Comparison of ENCODE assay signal across 7 mouse cellular contexts in genomic region chr8:35206271-35206670, GRCm38 (mm10).
DNase-seq lines count a peak whose midpoint lies in the region; ATAC-seq and TF ChIP-seq lines count a peak whose summit lies in the region.

No protein-coding gene starts in this region.

- H3K4me1 ChIP-seq in bone marrow, adult 2 months (ENCODE audit: control insufficient read depth, insufficient read depth, low read length), result peaks cover 7% of the 10 kb centered on the region; the same call in 1 of the 2 replicates
- peaks cover 22% of the 10 kb centered on the region for H3K4me1 ChIP-seq in intestine, embryonic 14.5 days (replicated peaks; ENCODE audit: control insufficient read depth, insufficient read depth, low read length)

- H3K9ac ChIP-seq in intestine, embryonic 14.5 days (ENCODE audit: low read length), result no peak overlapping the region

- no peaks in the 10 kb centered on the region for H3K36me3 ChIP-seq in intestine, embryonic 14.5 days (ENCODE audit: control insufficient read depth, insufficient read depth, low read length)

- intact Hi-C loops in gastrocnemius, postnatal 14 days (cut with DNase I; ENCODE audit: low total_unique reads), result no loop called here

- peak overlapping the region; percentile 11 for H3K4me3 ChIP-seq in bone marrow, adult 2 months (replicated peaks; ENCODE audit: control insufficient read depth, low read depth, low read length)
- H3K4me3 ChIP-seq in intestine, embryonic 14.5 days (ENCODE audit: low read depth, low read length), result no peak overlapping the region

- H3K27ac ChIP-seq in bone marrow, adult 2 months (ENCODE audit: control insufficient read depth, insufficient read depth, low read depth, low read length, poor library complexity), result peak overlapping the region; percentile 75
- no peak overlapping the region for H3K27ac ChIP-seq in intestine, embryonic 14.5 days (ENCODE audit: low read depth)

- whole genome bisulfite sequencing in bone marrow, adult 2 months, result 7% methylated on average over 6 of the region's 6 CpGs
- WGBS in intestine, embryonic 14.5 days, result 40% methylated on average over 6 of the region's 6 CpGs

- no peak for ATAC-seq in intestine, embryonic 14.5 days (replicated peaks; ENCODE audit: low FRiP score, low TSS enrichment, low read depth)
- ATAC-seq in activated CD4-positive, CD25-positive, alpha-beta regulatory T cell, adult 4 months, result no peak

- peak overlapping the region; percentile 26; the same call in 1 of the 2 replicates for H3K4me2 ChIP-seq in intestine, embryonic 14.5 days (ENCODE audit: low read length)

- DNase-seq in gastrocnemius, postnatal 14 days, result peak; percentile 65
- DNase-seq in intestine, embryonic 14.5 days (ENCODE audit: low spot score), result no peak
- peak; percentile 40 to 63 for DNase-seq in lung, postnatal 4 days
- no peak for DNase-seq in layer of hippocampus, postnatal 36 days
- DNase-seq in right cerebral cortex, postnatal 25 days, result no peak

- no peaks in the 10 kb centered on the region for H3K9me3 ChIP-seq in intestine, embryonic 14.5 days (ENCODE audit: control insufficient read depth, low read length)

- TF ChIP-seq POLR2A in bone marrow, adult 2 months (IDR thresholded peaks at IDR 0.05; ENCODE audit: borderline replicate concordance, control insufficient read depth, low read depth, low read length), result no peak

- no peaks in the 10 kb centered on the region for H3K27me3 ChIP-seq in intestine, embryonic 14.5 days (replicated peaks; ENCODE audit: control insufficient read depth, insufficient read depth, low read length)

- TF ChIP-seq CTCF in bone marrow, adult 2 months (IDR thresholded peaks at IDR 0.05; ENCODE audit: control insufficient read depth, insufficient read depth, low read length), result no peak

Comparison
In these comparisons a context has a peak if more than half of its experiments do, and no peak if none do; other contexts are left out.
1. DNase-seq: peak in gastrocnemius, postnatal 14 days (single experiment) and lung, postnatal 4 days (2 of 2); none in intestine, embryonic 14.5 days (single experiment), layer of hippocampus, postnatal 36 days (0 of 2) and right cerebral cortex, postnatal 25 days (single experiment).